Mouse (Mus musculus) frontal cortex, postnatal 10 days (tissue): ENCODE measurements around the gene Afdn.

Experiments used
- DNase-seq, 2 experiments: peaks; one replicate each; pipeline ENCODE4 v3.0.0; 2022; ENCODE audit warnings: low spot score in 2 of 2, mixed read lengths in 1 of 2

Afdn gene

DNA sequence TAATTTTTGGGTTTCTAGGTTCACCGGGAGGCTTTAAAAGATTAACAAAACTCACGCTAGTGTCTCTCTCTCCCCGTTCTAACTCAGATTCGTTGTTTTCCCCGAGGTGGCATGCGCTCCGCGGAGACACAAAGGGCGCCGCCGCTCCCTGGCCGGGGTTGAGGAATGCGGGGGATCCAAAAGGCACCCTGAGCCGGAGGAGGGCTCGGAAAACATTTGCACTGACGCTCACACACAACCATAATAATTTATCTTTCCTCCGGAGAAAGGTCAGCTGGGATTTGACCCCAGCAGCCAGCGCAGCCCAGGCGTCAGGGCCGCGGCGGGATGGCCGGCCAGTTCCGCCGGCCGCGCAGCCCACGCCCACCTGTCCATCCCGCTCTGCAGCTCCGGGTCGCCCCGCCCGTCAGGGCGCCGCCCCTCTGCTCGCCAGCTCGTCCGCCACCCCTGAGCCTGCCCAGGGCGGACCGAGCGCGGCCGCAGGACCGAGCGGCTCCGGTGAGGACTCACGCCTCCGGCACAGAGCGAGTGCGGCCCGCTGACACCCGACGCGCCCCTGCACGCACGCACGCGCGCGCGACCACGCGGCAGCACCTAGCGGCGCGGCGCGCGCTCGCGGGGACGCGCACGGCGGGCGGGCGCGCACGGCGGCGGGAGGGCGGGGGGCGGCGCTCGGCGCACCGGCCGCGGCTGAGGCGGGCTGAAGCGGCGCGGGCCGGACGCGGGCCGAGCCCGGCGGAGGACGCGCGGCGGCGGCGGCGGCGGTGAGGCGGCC lies at the start of gene Afdn:
Gene Afdn, plus strand, starts transcription at position 687 of the 775 bp plus-strand sequence.
- DNase-seq = peak in 1 of 2 experiments; percentile 77

- DNase-seq = no peak
Measured at GRCm38 (mm10) chr17:13711173-13711572, 49.2 kb upstream of the Afdn start.

DNA sequence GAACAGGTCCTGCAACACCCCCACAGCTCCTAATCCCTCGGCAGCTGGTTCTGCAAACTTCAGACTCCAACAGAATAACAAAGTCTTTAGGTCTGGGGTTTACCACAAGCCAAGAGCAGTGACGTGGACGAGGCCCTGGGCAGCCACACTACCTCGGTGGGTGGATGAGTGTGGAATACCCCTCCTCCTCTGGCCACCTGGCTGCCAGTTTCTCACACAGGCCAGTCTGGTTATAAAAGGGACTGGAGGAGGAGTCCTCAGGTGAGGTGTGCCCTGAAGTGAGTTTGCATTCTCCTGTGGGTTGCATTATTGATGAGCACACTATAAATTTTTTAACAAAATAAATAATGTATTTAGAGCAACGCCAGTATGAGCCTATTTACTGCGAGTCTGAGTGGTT lies 48.2 kb upstream of the Afdn start:
- no peak for DNase-seq

- DNase-seq = no peak
Measured at GRCm38 (mm10) chr17:13712518-13712917, 47.8 kb upstream of the Afdn start.

- no peak for DNase-seq
Measured at GRCm38 (mm10) chr17:13714128-13714527, 46.2 kb upstream of the Afdn start.

DNA sequence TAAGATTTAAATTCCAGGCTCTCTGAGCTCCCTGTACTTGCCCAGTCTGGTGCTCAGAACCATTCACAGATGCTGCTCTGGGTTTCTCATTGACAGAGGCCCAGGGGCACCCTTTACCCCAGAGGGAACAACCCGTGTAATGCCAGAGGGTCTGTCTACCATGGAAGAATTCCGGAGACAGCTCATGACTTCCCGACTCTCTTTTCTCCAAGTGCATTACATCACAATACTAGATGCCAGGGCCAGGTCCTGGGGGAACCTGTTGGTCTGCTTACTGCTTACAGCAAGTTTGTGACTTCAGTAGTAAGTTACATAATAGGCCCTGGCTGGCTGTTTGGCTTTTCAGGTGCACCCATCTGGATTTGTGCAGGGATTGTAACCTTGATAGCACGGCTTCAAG lies 45.7 kb upstream of the Afdn start:
- no peak for DNase-seq

DNA sequence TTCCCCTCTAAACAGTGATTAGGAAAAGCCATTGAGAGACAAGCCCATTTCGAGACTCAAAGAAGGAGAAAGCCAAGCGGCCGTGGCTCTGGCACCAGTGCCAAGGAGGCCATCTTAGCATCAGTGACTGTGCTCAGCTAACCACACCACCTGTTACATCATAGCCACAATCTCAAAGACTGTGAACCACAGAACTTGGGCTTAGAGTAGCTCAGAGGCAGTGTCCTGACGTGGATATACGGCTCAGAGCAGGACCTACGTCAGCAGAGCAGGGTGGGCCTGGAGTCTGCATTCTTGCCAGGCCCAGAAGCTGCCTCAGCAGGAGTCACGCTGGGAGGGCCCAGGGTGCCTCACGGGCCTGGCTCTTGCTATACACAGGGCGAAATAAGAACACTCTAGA lies 44.8 kb upstream of the Afdn start:
- DNase-seq = no peak

DNA sequence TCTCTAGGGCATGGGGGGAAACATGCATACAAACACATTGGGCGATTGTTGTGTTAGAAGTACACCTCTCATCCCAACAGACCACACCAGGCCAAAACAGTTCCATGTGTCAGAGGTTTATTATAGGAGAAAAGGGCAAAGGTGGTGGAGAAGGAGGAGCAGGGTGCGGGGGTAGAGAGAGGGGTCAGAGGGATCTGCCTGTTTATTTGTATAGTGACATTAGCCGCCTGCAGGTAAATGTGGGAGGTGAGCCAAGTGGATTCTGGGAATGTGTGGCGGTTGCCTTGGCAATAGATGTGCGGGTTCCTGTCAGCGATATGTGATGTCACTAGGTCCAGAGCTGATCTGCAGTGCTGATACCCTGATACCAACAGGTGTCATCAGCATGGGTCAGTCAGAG lies 44.0 kb upstream of the Afdn start:
- DNase-seq = no peak

- no peak for DNase-seq
Measured at GRCm38 (mm10) chr17:13717428-13717827, 42.9 kb upstream of the Afdn start.

DNA sequence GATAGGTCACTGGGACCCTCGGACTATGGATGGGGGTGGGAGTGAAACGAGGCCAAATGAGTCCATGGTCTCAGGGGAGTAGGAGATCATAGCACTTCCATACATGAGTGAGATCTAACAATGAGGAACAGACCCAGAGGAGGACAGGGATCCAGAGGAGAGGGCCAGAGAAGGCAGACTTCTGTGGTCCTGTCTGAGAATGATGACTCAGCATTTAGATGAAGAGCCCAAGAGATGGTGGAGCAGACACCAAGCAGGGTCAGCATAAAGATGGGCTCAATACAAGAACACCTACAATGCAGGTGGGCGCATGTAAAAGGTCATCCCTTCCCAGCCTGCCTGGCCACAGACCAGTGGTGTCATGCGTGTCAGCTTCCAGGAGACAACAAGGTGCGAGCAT lies 40.2 kb upstream of the Afdn start:
- no peak for DNase-seq

GRCm38 (mm10) chr17:13721372-13721771 lies 39.0 kb upstream of the Afdn start:
- DNase-seq = no peak

DNA sequence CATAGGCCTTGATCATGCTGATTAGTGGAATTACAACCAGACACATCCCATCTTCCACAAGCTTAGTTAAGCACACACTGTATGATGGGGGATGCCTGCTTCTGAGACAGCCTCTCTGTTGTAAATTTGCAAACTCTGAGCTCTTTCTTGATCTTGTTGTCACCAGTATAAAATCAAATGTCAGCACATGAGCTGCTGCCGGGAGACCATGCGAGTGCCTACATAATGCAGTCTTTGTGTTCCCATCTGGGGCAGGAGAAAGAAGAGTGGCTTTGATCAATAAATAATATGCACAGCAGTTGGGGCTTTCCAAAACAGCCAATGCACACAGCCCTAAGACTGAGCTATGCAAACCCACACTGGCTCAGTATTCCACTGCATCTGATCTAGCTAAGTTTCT lies 37.9 kb upstream of the Afdn start:
- no peak for DNase-seq

- no peak for DNase-seq
Measured at GRCm38 (mm10) chr17:13725004-13725550, 35.3 kb upstream of the Afdn start.

DNA sequence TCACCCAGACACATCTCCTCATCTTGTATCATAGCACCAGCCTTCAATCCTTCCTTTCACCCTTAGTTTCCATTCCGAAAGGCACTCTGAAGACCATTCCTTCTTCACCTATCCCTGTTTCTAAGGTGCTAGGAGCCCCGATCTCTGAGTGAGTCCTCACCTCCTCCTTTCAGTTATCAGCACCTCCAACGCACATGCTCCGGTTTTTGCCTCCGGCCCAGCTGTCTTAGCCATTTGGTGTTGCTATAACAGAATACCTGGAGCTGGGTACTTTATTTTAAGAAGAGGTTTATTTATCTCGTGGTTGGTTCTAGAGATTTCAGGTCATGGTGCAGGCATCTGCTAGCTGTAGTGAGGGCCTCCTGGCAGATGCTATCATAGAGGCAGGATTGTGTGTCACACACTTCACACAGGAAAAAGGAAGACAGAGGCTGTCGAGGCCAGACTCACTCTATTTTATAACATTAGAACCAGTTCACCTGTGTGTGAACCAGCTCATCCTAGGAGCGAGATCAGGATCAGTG lies 33.4 kb upstream of the Afdn start:
- DNase-seq = no peak

DNA sequence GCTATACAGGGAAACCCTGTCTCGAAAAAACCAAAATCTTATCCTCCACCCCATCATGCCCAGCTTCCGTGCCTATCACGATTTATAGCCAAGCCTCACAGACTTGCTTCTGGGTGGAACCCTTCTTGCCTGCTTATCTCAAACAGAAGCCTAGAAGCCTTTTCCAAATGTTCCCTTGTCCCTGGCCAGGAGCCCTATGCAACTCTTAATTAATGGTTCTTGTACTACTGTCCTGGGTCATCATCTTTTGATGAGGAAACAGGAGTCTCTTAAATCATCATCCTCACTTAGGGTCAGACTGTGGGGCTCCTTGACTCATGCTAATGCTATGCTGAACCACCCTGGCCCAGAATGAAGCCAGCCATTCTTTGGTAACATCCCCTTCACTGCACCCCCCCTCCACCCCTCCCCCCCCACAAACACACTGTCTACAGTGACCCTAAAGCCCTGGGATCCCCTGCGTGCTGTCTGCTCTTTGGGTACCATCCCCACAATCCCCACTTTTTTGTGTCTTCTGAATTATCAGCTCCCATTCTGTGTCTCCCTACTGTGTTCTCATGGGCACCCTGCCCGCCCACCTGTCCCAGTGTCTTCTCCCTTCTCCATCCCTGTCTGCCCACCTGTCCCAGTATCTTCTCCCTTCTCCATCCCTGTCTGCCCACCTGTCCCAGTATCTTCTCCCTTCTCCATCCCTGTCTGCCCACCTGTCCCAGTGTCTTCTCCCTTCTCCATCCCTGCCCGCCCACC lies 29.2 kb upstream of the Afdn start:
- no peak for DNase-seq

DNA sequence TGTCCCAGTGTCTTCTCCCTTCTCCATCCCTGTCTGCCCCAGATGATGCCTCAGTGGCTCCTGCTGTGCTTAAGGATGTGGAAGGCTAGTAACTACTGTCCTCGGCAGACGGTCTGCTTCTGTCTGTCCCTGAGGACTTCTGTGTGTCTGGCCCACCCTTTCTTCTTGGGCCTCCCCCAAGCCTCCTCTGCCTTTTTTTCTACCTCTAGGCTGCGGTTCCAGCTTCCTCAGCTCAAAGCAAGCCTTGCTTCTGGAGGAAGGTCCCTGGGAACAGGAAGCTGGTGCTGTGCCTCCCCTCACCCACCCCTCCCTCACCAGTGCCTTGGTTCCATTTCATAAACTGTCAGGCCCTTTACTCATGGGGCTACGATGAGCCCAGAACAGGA lies 28.6 kb upstream of the Afdn start:
- DNase-seq = no peak

GRCm38 (mm10) chr17:13732685-13733084 lies 27.7 kb upstream of the Afdn start:
- DNase-seq = no peak

DNA sequence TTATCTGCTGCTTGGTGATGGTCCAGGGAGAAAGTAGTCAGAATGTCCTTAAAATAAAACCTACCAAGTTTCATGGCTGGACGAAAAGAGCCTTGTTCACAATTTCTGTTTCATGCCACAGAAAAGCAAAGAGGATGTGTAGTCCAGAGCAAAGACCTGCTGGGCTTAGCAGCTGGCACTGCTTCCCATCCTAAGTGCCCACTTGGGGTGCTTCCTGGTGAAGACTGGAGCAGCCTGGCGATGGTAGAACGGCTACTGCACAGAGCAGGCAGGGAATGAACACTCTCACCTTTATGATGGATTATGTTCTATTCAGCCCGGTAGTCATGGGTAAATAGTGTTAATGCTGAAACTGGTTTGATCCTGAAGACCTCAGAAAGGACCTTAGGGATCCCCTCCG lies 26.4 kb upstream of the Afdn start:
- no peak for DNase-seq

- DNase-seq = no peak
Measured at GRCm38 (mm10) chr17:13735057-13735456, 25.3 kb upstream of the Afdn start.

GRCm38 (mm10) chr17:13735803-13736282 lies 24.5 kb upstream of the Afdn start:
- DNase-seq = no peak

DNA sequence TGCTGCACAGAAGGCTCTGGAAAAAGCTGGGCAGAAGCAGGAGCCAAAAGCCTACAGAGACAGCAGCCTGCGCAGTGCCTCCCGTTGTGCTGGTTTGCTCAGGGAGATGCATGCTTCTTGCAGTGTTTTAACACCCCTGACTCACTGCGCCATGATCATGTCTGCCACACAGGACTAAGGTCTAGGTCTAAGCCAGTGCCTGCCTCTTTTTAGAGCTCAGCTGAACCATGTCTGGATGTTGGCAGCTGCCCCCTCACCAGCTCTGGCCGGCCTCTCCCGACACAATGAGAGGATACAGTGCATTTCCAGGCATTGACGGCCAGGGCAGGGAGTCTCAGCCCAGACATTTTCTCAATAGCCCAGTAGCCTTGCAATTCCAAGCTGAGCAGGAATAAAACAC lies 23.0 kb upstream of the Afdn start:
- no peak for DNase-seq

DNA sequence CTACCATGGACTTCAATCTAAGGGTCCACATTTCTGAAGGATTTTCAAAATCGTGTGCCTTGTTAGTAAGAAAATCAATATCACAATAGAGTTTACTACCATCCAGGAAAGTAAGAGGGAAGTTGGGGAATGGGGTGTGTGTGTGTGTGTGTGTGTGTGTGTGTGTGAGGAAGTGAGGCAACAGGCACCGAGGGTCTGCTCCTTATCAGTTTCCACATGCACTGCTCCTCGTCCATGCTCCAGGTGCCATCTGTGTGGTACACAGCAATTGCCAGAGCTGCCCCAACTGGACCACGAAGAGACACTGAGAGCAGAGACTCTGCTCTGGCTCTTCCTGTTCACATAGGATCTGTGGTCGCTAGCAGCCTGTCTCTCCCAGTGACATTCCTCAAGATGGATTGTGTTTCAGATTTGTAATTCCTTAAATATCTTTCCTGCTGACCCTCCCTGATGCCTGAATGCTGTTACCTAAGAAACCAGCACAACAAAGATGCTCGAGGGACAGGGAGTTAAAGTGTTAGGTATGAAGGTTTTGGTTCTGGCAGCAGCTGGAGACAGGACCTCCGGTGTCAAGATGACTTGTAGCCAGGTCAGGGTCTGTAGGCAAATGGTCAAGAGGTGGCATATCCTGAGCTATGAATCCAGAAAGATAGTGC lies 22.1 kb upstream of the Afdn start:
- DNase-seq = no peak
